In genomic region chr9:107612945-107613569, GRCm38 (mm10) we compare ENCODE assay signal across 9 mouse cellular contexts. TPM values are rescaled to one million over a fixed set of nuclear protein-coding genes. Genes with fewer than 3 reads are reported as not detected.
A peak's percentile ranks its signal among the peaks of the same experiment; 100 is the strongest.
DNase-seq lines count a peak whose midpoint lies in the region; ATAC-seq and TF ChIP-seq lines count a peak whose summit lies in the region.
"Had no signal": no experiment of that assay in that cellular context is flagged by ENCODE, and none has a peak within 500 bp of the region (broad histone marks: within the 10 kb centered on the region; RNA-seq: fewer than 3 reads in every experiment).

No protein-coding gene starts in this region.

- WGBS in heart, embryonic 12.5 days = 9% methylated on average over 12 of the region's 12 CpGs
- WGBS in forebrain, postnatal 0 days = 11% methylated on average over 12 of the region's 12 CpGs
- 6% methylated on average over 12 of the region's 12 CpGs for WGBS in lung, postnatal 0 days

- H3K36me3 ChIP-seq in heart, embryonic 12.5 days = peaks cover 41% of the 10 kb centered on the region
- peaks cover 42% of the 10 kb centered on the region for H3K36me3 ChIP-seq in G1E (replicated peaks)
- peaks cover 39% of the 10 kb centered on the region for H3K36me3 ChIP-seq in forebrain, postnatal 0 days (ENCODE audit: insufficient read depth)
- H3K36me3 ChIP-seq in lung, postnatal 0 days (ENCODE audit: insufficient read depth, low read length) = peaks cover 32% of the 10 kb centered on the region

- peak overlapping the region; percentile 77 for H3K9ac ChIP-seq in heart, embryonic 12.5 days
- peak overlapping the region; percentile 72 for H3K9ac ChIP-seq in forebrain, postnatal 0 days
- H3K9ac ChIP-seq in lung, postnatal 0 days (replicated peaks; ENCODE audit: low read depth) = 0 out of 2 replicates have a peak overlapping the region, but pooled peaks have one; percentile 34

- no peaks in the 10 kb centered on the region for H3K9me3 ChIP-seq in heart, embryonic 12.5 days (replicated peaks)
- H3K9me3 ChIP-seq in G1E (replicated peaks) = no peaks in the 10 kb centered on the region
- H3K9me3 ChIP-seq in forebrain, postnatal 0 days (ENCODE audit: low read length) = no peaks in the 10 kb centered on the region
- H3K9me3 ChIP-seq in lung, postnatal 0 days (ENCODE audit: low read length) = no peaks in the 10 kb centered on the region

- no peaks in the 10 kb centered on the region for H3K27me3 ChIP-seq in heart, embryonic 12.5 days (replicated peaks)
- peaks cover 13% of the 10 kb centered on the region for H3K27me3 ChIP-seq in G1E (ENCODE audit: insufficient read depth, low read length)
- H3K27me3 ChIP-seq in forebrain, postnatal 0 days (ENCODE audit: insufficient read depth, low read length) = no peaks in the 10 kb centered on the region
- no peaks in the 10 kb centered on the region for H3K27me3 ChIP-seq in lung, postnatal 0 days (replicated peaks; ENCODE audit: insufficient read depth, low read length)
- H3K27me3 ChIP-seq: Patski had no signal

- H3K27ac ChIP-seq in heart, embryonic 12.5 days (ENCODE audit: poor library complexity, severe bottlenecking) = peak overlapping the region; percentile 91
- H3K27ac ChIP-seq in forebrain, postnatal 0 days (ENCODE audit: low read depth, low read length) = peak overlapping the region; percentile 97
- H3K27ac ChIP-seq in lung, postnatal 0 days (ENCODE audit: low read length) = peak overlapping the region; percentile 96

- TF ChIP-seq EP300 in lung, postnatal 0 days (IDR thresholded peaks at IDR 0.05) = peak; percentile 71

- H3K4me2 ChIP-seq in heart, embryonic 12.5 days = peak overlapping the region; percentile 75
- peak overlapping the region; percentile 62 for H3K4me2 ChIP-seq in forebrain, postnatal 0 days (ENCODE audit: low read depth)
- peak overlapping the region; percentile 61 for H3K4me2 ChIP-seq in lung, postnatal 0 days (replicated peaks; ENCODE audit: low read depth, low read length)

- H3K4me3 ChIP-seq in heart, embryonic 12.5 days = peak overlapping the region; percentile 45
- H3K4me3 ChIP-seq in G1E (ENCODE audit: low read depth, low read length) = peak overlapping the region; percentile 68
- H3K4me3 ChIP-seq in forebrain, postnatal 0 days (ENCODE audit: low read depth, low read length) = peak overlapping the region; percentile 33
- 0 out of 2 replicates have a peak overlapping the region, but pooled peaks have one; percentile 5 for H3K4me3 ChIP-seq in lung, postnatal 0 days (ENCODE audit: low read depth, low read length)

- no peak; the same call in 1 of the 2 replicates for ATAC-seq in heart, embryonic 12.5 days (ENCODE audit: insufficient number of reproducible peaks, low FRiP score)
- no peak for ATAC-seq in G1E (ENCODE audit: extremely low read depth, insufficient number of reproducible peaks, low FRiP score, poor library complexity, severe bottlenecking)
- ATAC-seq in forebrain, postnatal 0 days = peak; percentile 32; the same call in 1 of the 2 replicates
- peak; percentile 41 for ATAC-seq in lung, postnatal 0 days
- no peak; the same call in 1 of the 2 replicates for ATAC-seq in granulocyte monocyte progenitor cell, adult 5-6 weeks (replicated peaks; ENCODE audit: poor library complexity, severe bottlenecking)

- intact Hi-C loops in heart, postnatal 36 days (cut with DNase I) = loop anchor here (2.0 kb wide), 1 partner anchor 20 kb away; no protein-coding TSS in a partner anchor

- no peak for DNase-seq in heart, postnatal 36 days
- DNase-seq in G1E (ENCODE audit: low spot score) = no peak
- DNase-seq in forebrain, postnatal 0 days = peak; percentile 78
- peak; percentile 73 for DNase-seq in lung, postnatal 0 days (ENCODE audit: low spot score)
- DNase-seq in right cerebral cortex, postnatal 36 days (ENCODE audit: low spot score in 2 of 2) = no peak
- DNase-seq in spleen, adult 18-20 months = no peak

- no peak for TF ChIP-seq CTCF in G1E (IDR thresholded peaks at IDR 0.05; ENCODE audit: low read depth, low read length)
- TF ChIP-seq CTCF in forebrain, postnatal 0 days (IDR thresholded peaks at IDR 0.05; ENCODE audit: low read depth) = peak; percentile 38
- peak; percentile 64 for TF ChIP-seq CTCF in lung, postnatal 0 days (IDR thresholded peaks at IDR 0.05)

- H3K4me1 ChIP-seq in heart, embryonic 12.5 days (replicated peaks) = peaks cover 67% of the 10 kb centered on the region
- peaks cover 37% of the 10 kb centered on the region for H3K4me1 ChIP-seq in G1E (ENCODE audit: insufficient read depth, low read depth, low read length)
- H3K4me1 ChIP-seq in forebrain, postnatal 0 days (ENCODE audit: insufficient read depth) = 0 out of 2 replicates have a peak, but pooled peaks cover 10% of the 10 kb centered on the region
- H3K4me1 ChIP-seq in lung, postnatal 0 days (ENCODE audit: insufficient read depth, low read depth, low read length) = peaks cover 20% of the 10 kb centered on the region

RNA-seq across cellular contexts. Expression of gene Sema3b, which starts 4.0 kb away (rescaled TPM):
- 10.7 and 11.2 TPM in 2 replicates for polyA plus RNA-seq in heart, embryonic 12.5 days (2016; fragmentation: Nextera tagmentation; extraction: Ambion mirVana)
- total RNA-seq in heart, postnatal 36 days (2021) = 10 to 100 TPM; 18.5 to 22.0 TPM
- total RNA-seq in G1E (2014; fragmentation: Nextera tagmentation) = not detected in 2 replicates
- total RNA-seq in G1E (2017) = 0.27 TPM in 1 of 2 replicates, not detected in the other
- not detected in 2 replicates for polyA plus RNA-seq in G1E (2012)
- total RNA-seq in forebrain, postnatal 0 days (2014; rRNA removed) = 6.5 and 6.6 TPM in 2 replicates
- polyA plus RNA-seq in forebrain, postnatal 0 days (2015; fragmentation: Nextera tagmentation; extraction: Ambion mirVana) = 3.9 and 4.4 TPM in 2 replicates
- 31.9 and 34.3 TPM in 2 replicates for polyA plus RNA-seq in lung, postnatal 0 days (2015; fragmentation: Nextera tagmentation; extraction: Ambion mirVana)
- not detected in 2 replicates for total RNA-seq in granulocyte monocyte progenitor cell, adult 5-6 weeks (2014; fragmentation: Nextera tagmentation)
- total RNA-seq in granulocyte monocyte progenitor cell, adult 5-6 weeks (2017) = not detected in 2 replicates

RNA-seq across cellular contexts. Expression of gene Gnai2, which starts 22.1 kb away (rescaled TPM):
- 404 and 442 TPM in 2 replicates for polyA plus RNA-seq in heart, embryonic 12.5 days (2016; fragmentation: Nextera tagmentation; extraction: Ambion mirVana)
- 100 to 1,000 TPM; 248 to 259 TPM for total RNA-seq in heart, postnatal 36 days (2021)
- total RNA-seq in G1E (2014; fragmentation: Nextera tagmentation) (337 and 375 TPM in 2 replicates), G1E (2017) (232 TPM in 2 replicates)
- polyA plus RNA-seq in G1E (2012) = 657 and 787 TPM in 2 replicates
- total RNA-seq in forebrain, postnatal 0 days (2014; rRNA removed) = 200 and 223 TPM in 2 replicates
- polyA plus RNA-seq in forebrain, postnatal 0 days (2015; fragmentation: Nextera tagmentation; extraction: Ambion mirVana) = 267 and 287 TPM in 2 replicates
- 414 and 417 TPM in 2 replicates for polyA plus RNA-seq in lung, postnatal 0 days (2015; fragmentation: Nextera tagmentation; extraction: Ambion mirVana)
- total RNA-seq in granulocyte monocyte progenitor cell, adult 5-6 weeks (2014; fragmentation: Nextera tagmentation) = 410 and 448 TPM in 2 replicates
- total RNA-seq in granulocyte monocyte progenitor cell, adult 5-6 weeks (2017) = 395 and 452 TPM in 2 replicates

RNA-seq across cellular contexts. Expression of gene Ifrd2, which starts 25.6 kb away (rescaled TPM):
- polyA plus RNA-seq in heart, embryonic 12.5 days (2016; fragmentation: Nextera tagmentation; extraction: Ambion mirVana) = 34.0 and 35.5 TPM in 2 replicates
- 10 to 100 TPM; 48.4 to 51.2 TPM for total RNA-seq in heart, postnatal 36 days (2021)
- total RNA-seq in G1E (2014; fragmentation: Nextera tagmentation) (178 and 183 TPM in 2 replicates), G1E (2017) (76.0 and 76.7 TPM in 2 replicates)
- polyA plus RNA-seq in G1E (2012) = 153 and 156 TPM in 2 replicates
- 11.7 and 13.8 TPM in 2 replicates for total RNA-seq in forebrain, postnatal 0 days (2014; rRNA removed)
- polyA plus RNA-seq in forebrain, postnatal 0 days (2015; fragmentation: Nextera tagmentation; extraction: Ambion mirVana) = 6.2 and 7.4 TPM in 2 replicates
- 22.4 and 24.1 TPM in 2 replicates for polyA plus RNA-seq in lung, postnatal 0 days (2015; fragmentation: Nextera tagmentation; extraction: Ambion mirVana)
- total RNA-seq in granulocyte monocyte progenitor cell, adult 5-6 weeks (2014; fragmentation: Nextera tagmentation) = 89.9 and 105 TPM in 2 replicates
- 46.9 and 76.8 TPM in 2 replicates for total RNA-seq in granulocyte monocyte progenitor cell, adult 5-6 weeks (2017)

RNA-seq across cellular contexts. Expression of gene Hyal3, which starts 32.4 kb away (rescaled TPM):
- 0.49 and 0.64 TPM in 2 replicates for polyA plus RNA-seq in heart, embryonic 12.5 days (2016; fragmentation: Nextera tagmentation; extraction: Ambion mirVana)
- under 1 TPM; 0.36 to 0.46 TPM for total RNA-seq in heart, postnatal 36 days (2021)
- total RNA-seq in G1E (2014; fragmentation: Nextera tagmentation) = 4.6 and 7.7 TPM in 2 replicates
- 1.1 and 1.4 TPM in 2 replicates for total RNA-seq in G1E (2017)
- polyA plus RNA-seq in G1E (2012) = 0.29 and 0.53 TPM in 2 replicates
- 1.00 and 2.9 TPM in 2 replicates for total RNA-seq in forebrain, postnatal 0 days (2014; rRNA removed)
- 1.3 and 1.5 TPM in 2 replicates for polyA plus RNA-seq in forebrain, postnatal 0 days (2015; fragmentation: Nextera tagmentation; extraction: Ambion mirVana)
- 1.7 and 2.2 TPM in 2 replicates for polyA plus RNA-seq in lung, postnatal 0 days (2015; fragmentation: Nextera tagmentation; extraction: Ambion mirVana)
- 0.34 TPM in 1 of 2 replicates, not detected in the other for total RNA-seq in granulocyte monocyte progenitor cell, adult 5-6 weeks (2014; fragmentation: Nextera tagmentation)
- total RNA-seq in granulocyte monocyte progenitor cell, adult 5-6 weeks (2017) = 0.26 and 0.46 TPM in 2 replicates

RNA-seq across cellular contexts. Expression of gene Naa80, which starts 34.4 kb away (rescaled TPM):
- polyA plus RNA-seq in heart, embryonic 12.5 days (2016; fragmentation: Nextera tagmentation; extraction: Ambion mirVana) = 10.2 and 12.6 TPM in 2 replicates
- 10 to 100 TPM; 16.6 to 19.1 TPM for total RNA-seq in heart, postnatal 36 days (2021)
- total RNA-seq in G1E (2014; fragmentation: Nextera tagmentation) = 17.1 and 17.4 TPM in 2 replicates
- total RNA-seq in G1E (2017) = 13.1 and 14.6 TPM in 2 replicates
- polyA plus RNA-seq in G1E (2012) = 53.5 and 53.8 TPM in 2 replicates
- 15.8 and 27.0 TPM in 2 replicates for total RNA-seq in forebrain, postnatal 0 days (2014; rRNA removed)
- 18.8 and 21.3 TPM in 2 replicates for polyA plus RNA-seq in forebrain, postnatal 0 days (2015; fragmentation: Nextera tagmentation; extraction: Ambion mirVana)
- polyA plus RNA-seq in lung, postnatal 0 days (2015; fragmentation: Nextera tagmentation; extraction: Ambion mirVana) = 17.9 and 22.0 TPM in 2 replicates
- total RNA-seq in granulocyte monocyte progenitor cell, adult 5-6 weeks (2014; fragmentation: Nextera tagmentation) = 7.1 and 18.2 TPM in 2 replicates
- 5.5 and 8.2 TPM in 2 replicates for total RNA-seq in granulocyte monocyte progenitor cell, adult 5-6 weeks (2017)

Comparison
In these comparisons a context has a peak if more than half of its experiments do, and no peak if none do; other contexts are left out.
1. ATAC-seq: peak in forebrain, postnatal 0 days (single experiment) and lung, postnatal 0 days (single experiment); none in heart, embryonic 12.5 days (single experiment), G1E (single experiment) and granulocyte monocyte progenitor cell, adult 5-6 weeks (single experiment).
2. H3K4me3 ChIP-seq: peak in every context shown above with its lines; median percentile 68 in G1E; 45 in heart, embryonic 12.5 days; 33 in forebrain, postnatal 0 days; 5 in lung, postnatal 0 days.
3. DNase-seq: peak in forebrain, postnatal 0 days (single experiment) and lung, postnatal 0 days (single experiment); none in heart, postnatal 36 days (0 of 2), G1E (single experiment), right cerebral cortex, postnatal 36 days (0 of 2) and spleen, adult 18-20 months (0 of 2).
4. Peak in every context shown above with its lines, with median percentiles within 50 percentile points of each other: H3K27ac ChIP-seq, H3K4me2 ChIP-seq and H3K9ac ChIP-seq.